Mouse (Mus musculus) kidney, postnatal 36 days (tissue): Measurements from ENCODE around the gene Fam241a.

ENCODE experiments used
- DNase-seq, 2 experiments: peaks; one replicate each; pipeline ENCODE4 v3.0.0; 2021 to 2022; ENCODE audit warnings: mixed read lengths in 2 of 2

The Fam241a gene

GRCm38 (mm10) chr3:127875059-127875458 lies 21.1 kb downstream of the Fam241a start:
- no peak for DNase-seq

- DNase-seq, result no peak
Observed at GRCm38 (mm10) chr3:127874254-127874883, 21.8 kb downstream of the Fam241a start.

GRCm38 (mm10) chr3:127871575-127871974 lies 24.5 kb downstream of the Fam241a start:
- no peak for DNase-seq

GRCm38 (mm10) chr3:127868880-127869279 lies 27.2 kb downstream of the Fam241a start:
- no peak for DNase-seq

GRCm38 (mm10) chr3:127868046-127868758 lies 27.9 kb downstream of the Fam241a start:
- no peak for DNase-seq

GRCm38 (mm10) chr3:127864242-127864641 lies 31.9 kb downstream of the Fam241a start:
- no peak for DNase-seq

GRCm38 (mm10) chr3:127863571-127863970 lies 32.6 kb downstream of the Fam241a start:
- no peak for DNase-seq

GRCm38 (mm10) chr3:127862479-127862878 lies 33.6 kb downstream of the Fam241a start:
- no peak for DNase-seq

- DNase-seq, result peak in 1 of 2 experiments; percentile 29
Observed at GRCm38 (mm10) chr3:127861340-127861739, 34.8 kb downstream of the Fam241a start.

GRCm38 (mm10) chr3:127853431-127854206 lies 42.5 kb downstream of the Fam241a start:
- peak; percentile 77 to 88 for DNase-seq

- DNase-seq, result no peak
Observed at GRCm38 (mm10) chr3:127852722-127853121, 43.4 kb downstream of the Fam241a start.

- DNase-seq, result no peak
Observed at GRCm38 (mm10) chr3:127850776-127851646, 45.1 kb downstream of the Fam241a start.

- no peak for DNase-seq
Observed at GRCm38 (mm10) chr3:127849922-127850321, 46.2 kb downstream of the Fam241a start.

- peak; percentile 13 to 39 for DNase-seq
Observed at GRCm38 (mm10) chr3:127848088-127848808, 47.9 kb downstream of the Fam241a start.

GRCm38 (mm10) chr3:127843941-127844327 lies 52.2 kb downstream of the Fam241a start:
- no peak for DNase-seq

GRCm38 (mm10) chr3:127843324-127843940 lies 52.7 kb downstream of the Fam241a start:
- no peak for DNase-seq

- DNase-seq, result no peak
Observed at GRCm38 (mm10) chr3:127841926-127842325, 54.2 kb downstream of the Fam241a start.

GRCm38 (mm10) chr3:127837972-127838644 lies 58.0 kb downstream of the Fam241a start:
- no peak for DNase-seq

GRCm38 (mm10) chr3:127837154-127837865 lies 58.8 kb downstream of the Fam241a start, which contains the start of gene Ap1ar:
Gene Ap1ar (minus strand): TSS chr3:127837523.
- peak; percentile 96 to 98 for DNase-seq

- no peak for DNase-seq
Observed at GRCm38 (mm10) chr3:127836798-127837153, 59.3 kb downstream of the Fam241a start.
